Mouse (Mus musculus): ENCODE data around the gene Il5.

The Il5 gene

GRCm38 (mm10) chr11:53747985-53748384 lies 27.4 kb downstream of the Il5 start:
- no peak for DNase-seq

DNA sequence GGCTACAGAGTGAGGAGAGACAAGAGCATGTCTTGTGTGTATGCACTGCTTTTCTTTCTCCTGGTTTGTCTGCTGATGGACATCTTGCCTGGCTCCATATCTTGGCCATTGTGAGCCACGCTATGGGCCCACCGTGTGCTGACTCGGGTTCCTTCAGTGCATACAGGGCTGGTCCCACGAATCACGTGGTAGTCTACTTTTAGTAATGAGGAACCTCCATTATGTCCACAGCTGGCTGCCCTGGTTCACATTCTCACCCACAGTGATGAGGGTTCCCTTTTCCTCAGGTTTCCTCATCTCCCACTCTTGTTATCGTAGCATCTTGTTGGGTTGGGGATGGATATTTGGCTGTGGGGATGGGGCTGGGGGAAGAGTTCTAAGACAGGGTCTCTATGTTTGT lies 28.0 kb downstream of the Il5 start:
- DNase-seq: no peak

GRCm38 (mm10) chr11:53749306-53749705 lies 28.7 kb downstream of the Il5 start:
- no peak for DNase-seq

DNA sequence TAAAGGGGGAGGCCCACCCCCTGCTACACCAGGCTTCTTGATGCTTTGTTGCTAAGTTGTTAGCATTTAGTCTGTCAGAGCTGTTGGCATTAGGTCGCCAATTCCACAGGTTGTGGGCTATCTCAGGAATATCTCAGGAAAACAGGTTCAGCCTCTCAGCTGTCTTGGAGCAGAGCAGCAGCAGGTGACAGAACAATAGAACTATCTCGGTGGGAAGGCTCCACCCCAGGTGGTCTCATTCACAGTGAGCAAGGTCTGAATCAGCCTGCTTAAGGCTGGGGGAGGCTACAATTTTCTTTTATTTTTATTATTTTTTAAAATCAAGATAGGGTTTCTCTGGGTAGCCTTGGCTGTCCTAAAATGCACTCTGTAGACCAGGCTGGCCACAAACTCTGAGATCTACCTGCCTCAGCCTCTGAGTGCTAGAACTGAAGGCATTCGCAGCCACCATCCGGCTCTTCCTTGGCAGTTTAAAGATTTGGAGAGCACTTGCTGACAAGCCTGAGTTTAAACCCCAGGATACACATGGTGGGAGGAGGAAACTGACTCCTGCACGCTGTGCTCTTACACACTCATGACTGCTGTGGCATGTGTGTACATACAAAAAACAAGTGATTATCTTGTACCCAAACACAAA lies 29.2 kb downstream of the Il5 start:
- DNase-seq: no peak

DNA sequence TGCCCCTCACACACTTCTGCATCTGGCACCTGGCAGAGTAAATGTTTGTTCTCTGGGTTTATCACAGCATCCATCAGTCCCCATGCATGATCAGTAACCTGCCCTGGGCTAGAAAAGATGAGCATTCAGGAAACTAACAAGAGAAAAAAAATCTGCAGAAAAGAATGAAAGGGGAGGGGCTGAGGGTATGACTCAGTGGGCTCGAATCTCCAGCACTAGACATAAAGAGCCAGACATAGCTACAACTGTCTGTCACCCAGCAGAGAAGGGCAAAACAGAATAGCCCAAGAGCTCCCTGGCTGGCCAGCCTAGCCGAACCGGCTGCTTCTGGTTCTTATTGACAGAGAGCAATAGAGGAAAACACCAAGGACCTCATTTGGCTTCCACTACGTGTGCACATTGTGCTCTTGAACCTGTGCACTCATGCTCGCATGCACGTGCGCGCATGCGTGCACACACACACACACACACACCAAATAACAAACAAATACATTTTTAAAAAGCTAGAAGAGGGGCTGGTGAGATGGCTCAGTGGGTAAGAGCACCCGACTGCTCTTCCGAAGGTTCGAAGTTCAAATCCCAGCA lies 34.5 kb downstream of the Il5 start:
- DNase-seq: no peak

DNA sequence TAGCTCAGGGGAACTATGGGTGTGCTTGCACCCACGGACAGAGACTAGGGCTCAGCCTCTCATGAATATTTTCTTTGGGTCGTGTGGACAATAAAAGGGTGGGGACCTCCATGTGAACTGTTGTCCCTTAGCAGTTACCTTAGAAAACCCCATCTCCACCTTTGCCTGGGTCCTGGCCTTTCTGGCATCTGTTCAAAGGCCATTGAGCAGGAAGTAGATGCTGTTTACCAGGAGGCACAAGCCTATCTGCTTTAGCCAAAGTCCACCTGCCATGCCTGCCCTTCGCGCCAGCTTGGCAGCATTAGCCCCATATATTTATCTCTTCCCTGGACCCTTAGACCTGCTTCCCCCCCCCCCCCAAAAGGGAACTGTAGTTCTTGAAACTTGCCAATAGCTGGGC lies 37.0 kb downstream of the Il5 start:
- no peak for DNase-seq

DNA sequence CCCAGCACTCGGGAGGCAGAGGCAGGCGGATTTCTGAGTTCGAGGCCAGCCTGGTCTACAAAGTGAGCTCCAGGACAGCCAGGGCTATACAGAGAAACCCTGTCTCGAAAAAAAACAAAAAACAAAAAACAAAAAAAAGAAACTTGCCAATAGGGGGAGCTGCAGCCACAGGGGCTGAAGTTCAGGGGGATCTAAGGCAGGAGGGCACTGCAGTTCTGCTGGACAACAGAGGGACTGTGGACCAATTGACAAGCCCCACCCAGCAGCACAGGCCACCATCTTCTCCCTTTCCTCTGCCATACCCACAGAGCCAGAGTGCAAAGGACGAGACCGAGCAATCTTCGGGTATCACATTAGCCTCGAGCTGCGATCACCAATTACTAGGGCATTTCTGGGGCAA lies 37.4 kb downstream of the Il5 start:
- peak; percentile 37 for DNase-seq

- DNase-seq: peak; percentile 7
Measured at GRCm38 (mm10) chr11:53758791-53759351, 38.3 kb downstream of the Il5 start.

GRCm38 (mm10) chr11:53759545-53760406 lies 39.2 kb downstream of the Il5 start:
- peak; percentile 60 for DNase-seq

GRCm38 (mm10) chr11:53761284-53761683 lies 40.7 kb downstream of the Il5 start:
- no peak for DNase-seq

- DNase-seq: peak; percentile 22
Measured at GRCm38 (mm10) chr11:53761822-53762221, 41.2 kb downstream of the Il5 start.

DNA sequence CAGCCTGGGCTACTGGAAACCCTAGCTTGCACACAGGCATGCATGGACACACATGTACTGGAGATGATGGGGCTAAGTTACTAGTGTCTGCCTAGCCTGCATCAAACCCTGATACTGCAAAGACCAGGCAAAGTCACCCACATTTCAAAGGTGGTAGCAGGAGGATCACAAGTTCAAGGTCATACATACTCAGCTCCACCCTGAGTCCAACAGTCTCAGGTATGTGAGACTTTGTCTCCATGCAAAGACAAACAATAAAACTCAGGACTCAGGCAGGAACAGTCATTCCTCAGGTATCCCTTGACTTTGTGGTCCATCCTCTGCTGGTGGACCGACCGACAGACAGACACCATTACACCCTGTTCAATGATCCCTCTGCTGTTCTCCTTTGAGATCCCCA lies 41.8 kb downstream of the Il5 start:
- DNase-seq: no peak

DNA sequence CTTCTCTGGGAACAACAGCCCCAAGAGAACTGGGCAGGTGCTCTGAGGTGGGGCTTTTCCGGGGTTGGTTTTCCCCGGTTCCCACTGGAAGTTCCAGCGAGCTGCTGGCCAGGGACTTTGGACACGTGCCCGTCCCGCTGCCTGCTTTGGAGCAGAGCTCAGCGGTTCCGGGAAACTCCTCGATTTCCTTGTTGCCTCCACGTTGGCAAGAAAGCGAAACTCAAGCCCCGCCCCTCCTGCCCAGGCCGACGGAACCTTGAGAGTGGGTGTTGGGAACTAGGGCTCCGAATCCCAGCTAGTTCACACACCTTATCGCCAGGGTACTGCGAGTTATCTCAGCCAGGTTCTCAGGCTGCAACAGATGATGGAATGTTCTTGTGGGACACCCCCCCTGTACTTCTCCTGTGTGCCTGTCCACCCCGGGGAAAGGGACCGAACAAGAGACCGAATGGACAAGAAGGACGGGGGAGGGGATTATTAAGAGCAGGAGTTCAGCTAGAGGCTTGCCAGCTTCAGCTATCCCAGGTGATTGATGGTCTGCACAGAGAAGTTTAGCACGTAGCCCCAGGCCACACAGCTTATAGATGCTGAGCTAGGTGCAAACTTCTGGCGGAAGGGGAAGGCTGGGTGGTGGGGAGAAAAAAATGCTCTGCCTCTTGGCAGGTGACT lies 42.4 kb downstream of the Il5 start:
- peak; percentile 50 for DNase-seq

DNA sequence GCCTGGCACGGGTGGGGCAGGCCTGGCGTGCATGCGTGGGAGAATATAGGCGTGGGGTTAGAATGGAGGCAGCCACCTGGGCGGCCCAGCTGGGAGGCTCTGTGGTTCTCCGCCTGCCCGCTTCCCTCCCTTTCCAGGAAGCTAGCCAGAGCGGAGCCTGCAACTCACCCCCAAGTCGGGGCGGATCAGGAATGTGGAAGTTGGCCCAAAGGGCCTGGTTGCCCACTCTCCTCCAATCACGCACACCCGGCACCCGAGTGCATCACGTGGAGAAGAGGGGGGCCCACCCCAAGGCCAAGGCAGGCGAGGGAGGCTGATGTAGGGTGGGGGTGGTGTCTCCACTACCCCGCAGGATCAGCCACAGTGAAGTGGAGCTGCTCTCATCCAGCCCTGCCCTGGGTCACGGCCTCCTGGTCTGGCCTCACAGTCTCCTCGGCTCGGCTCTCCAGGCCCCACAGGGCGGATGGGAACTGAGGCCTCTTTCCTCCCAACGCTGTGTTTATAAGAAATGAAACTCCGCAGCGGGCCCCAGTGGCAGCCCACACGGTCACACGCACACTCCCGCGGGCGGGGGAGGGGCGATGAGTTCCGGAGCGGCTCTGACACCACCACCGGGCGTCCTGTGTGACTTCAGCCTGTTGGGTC lies 43.0 kb downstream of the Il5 start:
- peak; percentile 88 for DNase-seq

DNA sequence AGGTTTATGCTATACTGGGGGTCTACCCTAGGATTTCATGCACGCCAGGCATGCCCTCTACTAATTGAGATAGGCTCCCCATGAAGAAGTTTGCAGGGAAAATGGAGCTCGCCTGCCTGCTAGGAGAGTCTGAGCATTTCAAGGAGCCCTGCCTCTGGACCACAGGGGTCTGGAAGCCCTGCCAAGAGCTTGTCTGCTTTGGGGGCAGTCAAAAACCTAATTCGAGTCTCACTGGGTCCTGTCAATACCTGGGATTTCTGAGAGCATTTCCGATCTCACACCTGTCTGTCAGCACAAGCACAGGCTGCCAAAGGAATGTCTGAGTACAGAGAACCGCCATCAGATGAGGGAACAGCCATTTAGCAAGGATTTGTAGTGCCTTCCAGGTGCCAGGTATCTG lies 44.0 kb downstream of the Il5 start:
- no peak for DNase-seq

DNA sequence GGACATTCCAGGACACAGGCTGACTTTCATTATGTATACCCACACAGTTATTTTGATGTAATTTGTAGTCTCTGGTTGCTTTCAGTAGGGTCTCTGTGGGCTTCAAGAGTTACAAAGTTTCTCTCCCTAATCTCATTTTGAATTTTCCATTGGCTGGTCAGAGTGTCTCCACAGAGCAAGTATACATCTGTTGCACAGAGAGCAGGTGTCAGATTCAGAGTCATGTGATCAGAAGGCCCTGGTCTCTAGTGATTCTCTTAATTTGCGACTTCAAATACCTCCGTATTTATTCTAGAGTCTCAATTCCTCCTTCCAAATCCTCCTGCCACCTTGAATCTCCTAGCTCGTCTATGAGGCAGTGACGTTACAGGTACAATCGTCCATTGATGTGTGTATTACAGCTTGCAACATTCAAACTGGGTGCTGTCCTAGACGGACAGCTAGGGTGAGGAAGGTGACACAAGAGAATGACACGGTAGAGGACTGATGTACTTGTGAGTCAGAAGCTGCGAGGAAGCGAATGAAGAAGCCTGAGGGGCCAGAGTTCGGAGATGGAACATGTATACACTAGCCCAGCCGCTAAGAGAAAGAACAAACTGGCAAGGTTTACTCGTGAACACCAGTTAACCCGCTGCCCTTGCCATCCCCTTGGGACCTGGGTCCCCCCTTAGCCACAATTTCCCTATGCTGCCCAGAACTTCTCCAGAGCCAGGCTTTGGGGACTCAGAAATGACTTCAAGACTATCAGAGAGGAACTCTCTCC lies 48.0 kb downstream of the Il5 start:
- no peak for DNase-seq

GRCm38 (mm10) chr11:53769185-53769576 lies 48.6 kb downstream of the Il5 start:
- no peak for DNase-seq

DNA sequence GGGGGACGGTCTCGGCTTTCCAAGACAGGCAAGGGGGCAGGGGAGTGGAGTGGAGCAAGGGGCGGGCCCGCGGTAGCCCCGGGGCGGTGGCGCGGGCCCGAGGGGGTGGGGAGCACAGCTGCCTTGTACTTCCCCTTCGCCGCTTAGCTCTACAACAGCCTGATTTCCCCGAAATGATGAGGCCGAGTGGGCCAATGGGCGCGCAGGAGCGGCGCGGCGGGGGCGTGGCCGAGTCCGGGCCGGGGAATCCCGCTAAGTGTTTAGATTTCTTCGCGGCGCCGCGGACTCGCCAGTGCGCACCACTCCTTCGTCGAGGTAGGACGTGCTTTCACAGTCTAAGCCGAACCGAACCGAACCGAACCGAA lies 49.1 kb downstream of the Il5 start, which contains the start of gene Irf1:
TSS of gene Irf1 (plus strand) at position 255 of the 365 bp plus-strand sequence.
- peak; percentile 94 for DNase-seq

DNA sequence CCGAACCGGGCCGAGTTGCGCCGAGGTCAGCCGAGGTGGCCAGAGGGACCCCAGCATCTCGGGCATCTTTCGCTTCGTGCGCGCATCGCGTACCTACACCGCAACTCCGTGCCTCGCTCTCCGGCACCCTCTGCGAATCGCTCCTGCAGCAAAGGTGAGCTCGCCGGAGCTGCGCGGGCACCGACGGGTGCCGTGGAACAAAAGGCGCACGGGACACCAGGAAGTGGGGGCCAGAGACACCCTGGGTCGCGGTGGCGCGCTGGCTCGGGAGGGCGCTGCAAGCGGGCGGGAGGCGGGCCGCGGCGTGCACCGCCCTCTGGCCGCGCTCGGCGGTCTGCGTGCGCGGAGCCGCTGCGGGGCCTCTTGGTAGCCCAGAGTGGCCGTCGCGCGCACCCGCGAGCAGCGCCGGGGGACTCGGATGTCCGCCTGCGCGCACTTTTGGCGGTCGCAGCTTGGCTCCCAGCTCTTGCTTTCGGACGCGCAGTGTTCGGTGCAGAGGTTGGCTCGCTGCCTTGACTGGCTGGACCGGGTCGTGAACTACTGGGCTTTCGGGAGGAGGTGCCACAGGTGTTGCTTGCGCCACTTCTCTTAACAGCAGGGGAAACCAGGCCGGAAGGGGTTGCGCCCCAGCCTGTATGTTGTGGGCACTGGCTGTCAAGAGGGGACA lies 49.7 kb downstream of the Il5 start:
- peak; percentile 89 for DNase-seq

DNA sequence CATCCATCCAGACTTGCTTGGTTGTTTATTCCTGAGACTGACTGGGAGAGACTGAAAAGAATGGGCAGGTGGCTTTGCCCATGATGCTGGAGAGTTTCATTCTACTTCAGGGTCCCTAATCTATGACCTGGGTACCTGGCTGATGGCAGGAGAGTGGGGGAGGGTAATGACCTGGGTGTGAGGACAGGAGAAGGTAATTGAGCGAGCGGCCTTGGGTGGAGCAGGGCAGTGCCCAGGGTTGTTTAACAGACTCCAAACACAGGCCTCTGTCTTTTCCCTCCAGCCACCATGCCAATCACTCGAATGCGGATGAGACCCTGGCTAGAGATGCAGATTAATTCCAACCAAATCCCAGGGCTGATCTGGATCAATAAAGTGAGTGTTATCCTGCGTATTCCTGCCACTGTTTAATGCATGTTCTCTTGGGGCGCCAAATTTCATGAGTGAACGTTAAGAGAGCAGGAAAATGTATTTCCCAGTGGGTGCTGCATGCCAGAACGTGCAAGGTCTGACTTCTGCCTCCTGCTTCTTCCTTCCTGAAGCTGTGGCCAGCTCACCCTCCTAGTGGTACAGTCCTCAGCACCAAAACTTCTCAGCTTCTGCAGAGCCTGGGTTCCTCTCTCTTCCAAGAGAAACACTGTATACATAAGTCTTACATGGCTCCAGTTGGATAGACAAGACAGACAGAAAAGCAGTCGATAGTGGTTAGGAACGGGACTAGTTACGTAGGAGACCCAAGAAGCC lies 50.6 kb downstream of the Il5 start:
- no peak for DNase-seq

DNA sequence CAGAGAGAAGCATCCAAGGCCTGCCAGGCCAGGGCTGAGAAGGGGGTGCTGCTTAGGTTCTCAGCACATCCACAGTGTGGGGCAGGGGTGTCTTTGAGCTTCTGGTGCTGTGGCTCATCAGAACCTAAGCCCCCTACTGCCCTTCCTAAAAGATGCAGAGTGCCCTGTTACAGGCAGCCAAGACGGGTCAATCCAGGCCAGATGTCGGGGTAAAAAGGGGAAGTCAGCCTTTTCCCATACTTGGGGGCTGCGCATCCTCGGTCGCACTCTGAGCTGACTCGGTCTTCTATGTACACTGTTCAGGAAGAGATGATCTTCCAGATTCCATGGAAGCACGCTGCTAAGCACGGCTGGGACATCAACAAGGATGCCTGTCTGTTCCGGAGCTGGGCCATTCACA lies 51.9 kb downstream of the Il5 start:
- no peak for DNase-seq

All from retina, postnatal 1 day (tissue).